Mouse (Mus musculus): ENCODE results near the gene Apela.

Apela gene

DNA sequence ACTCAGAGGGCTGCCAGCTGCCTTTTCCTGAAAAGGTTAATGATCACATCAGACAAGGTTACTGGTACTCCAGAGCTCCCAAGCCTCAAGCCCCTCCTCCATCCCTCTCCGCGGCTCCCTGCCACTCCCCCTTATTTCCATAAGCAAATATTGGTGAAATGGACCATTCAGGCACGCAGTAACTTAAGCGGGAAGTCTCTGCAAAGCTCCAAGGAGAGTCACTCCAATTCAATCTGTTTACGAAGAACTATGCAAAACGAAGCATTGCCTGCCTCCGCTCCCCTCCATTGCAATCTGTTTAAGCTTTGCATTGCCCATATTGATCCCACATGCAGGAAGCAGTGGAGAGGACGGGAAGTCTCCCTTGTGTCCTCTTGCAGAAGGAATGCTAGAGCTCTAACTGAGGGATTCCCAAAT is at the start of gene Apela:
Gene Apela (minus strand): TSS at position 220 of the 417 bp plus-strand sequence.
- DNase-seq, result peak in 1 of 2 experiments; percentile 11

DNA sequence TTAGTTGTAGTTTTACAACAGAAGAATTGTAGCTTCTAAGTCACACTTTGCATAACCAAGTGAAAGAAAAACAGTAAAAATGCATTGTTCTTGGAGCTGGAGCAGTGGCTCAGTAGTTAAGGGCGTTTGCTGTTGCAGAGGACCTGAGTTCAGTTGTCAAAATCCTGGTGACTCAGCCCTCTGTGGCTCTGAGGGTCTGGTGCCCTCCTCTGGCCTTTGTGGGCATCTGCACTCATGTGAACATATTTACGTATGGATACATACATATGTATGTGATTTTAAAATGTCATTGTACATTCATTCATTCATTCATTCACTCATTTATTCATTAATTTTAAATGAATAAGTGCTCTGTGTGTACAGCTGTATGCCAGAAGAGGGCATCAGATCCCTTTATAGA is 48.5 kb upstream of the Apela start:
- no peak for DNase-seq

DNA sequence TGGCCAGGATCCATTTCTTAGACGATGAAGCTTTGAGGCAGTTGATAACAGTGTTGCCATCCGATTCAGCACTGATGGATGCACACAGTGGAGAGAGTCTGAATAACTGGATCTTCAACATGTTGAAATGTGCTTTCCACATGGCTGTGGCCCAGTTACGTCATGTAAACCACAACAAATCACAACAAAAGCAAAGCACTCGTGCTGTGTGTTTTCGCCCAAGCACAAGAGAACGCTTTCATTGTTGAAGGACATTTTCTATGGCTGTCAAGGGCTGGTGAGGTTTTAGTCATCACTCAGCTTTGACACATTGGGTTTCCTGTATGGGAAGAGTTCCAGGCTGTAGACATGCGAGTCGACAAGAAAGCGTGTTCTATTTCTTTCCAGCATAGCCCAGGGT is 43.6 kb upstream of the Apela start:
- DNase-seq, result no peak

DNA sequence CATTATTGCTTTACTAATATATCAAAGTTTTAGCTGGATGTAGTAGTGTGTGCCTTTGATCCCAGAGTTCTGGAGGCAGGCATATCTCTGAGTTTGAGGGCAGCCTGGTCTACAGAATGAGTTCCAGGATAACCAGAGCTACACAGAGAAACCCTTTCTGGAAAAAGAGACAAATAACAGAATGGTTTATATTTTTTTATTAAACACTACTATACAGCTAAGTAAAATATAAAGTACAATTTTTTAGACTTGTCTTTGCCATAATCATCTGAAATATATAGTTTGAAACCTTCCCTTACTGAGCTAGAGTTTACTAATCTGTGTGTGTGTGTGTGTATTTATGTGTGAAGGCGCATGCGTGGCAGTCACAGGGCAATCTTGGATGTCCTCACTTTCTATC is 37.6 kb upstream of the Apela start, which contains the start of gene Gm10663:
Gene Gm10663 (plus strand): TSS at position 301 of the 400 bp plus-strand sequence.
- DNase-seq, result no peak

DNA sequence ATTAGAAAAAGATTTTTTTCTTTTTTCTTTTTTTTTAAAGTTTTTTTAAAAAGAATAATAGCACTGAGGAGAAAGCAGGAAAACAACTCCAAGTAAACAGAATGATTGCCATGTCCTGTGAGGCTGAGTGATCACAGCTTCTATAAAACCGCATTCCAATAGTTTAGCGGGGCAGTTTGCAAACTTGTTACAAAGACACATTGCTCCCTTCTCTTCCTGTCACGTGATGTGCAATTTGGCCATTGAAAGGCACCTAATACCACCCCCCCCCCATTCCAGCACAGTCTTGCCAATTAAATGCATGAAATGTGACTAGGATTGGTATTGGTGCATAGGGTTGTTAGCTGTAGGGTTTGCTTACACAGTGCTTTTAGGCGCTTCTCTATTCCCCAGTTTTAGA is 33.9 kb upstream of the Apela start:
- no peak for DNase-seq

DNA sequence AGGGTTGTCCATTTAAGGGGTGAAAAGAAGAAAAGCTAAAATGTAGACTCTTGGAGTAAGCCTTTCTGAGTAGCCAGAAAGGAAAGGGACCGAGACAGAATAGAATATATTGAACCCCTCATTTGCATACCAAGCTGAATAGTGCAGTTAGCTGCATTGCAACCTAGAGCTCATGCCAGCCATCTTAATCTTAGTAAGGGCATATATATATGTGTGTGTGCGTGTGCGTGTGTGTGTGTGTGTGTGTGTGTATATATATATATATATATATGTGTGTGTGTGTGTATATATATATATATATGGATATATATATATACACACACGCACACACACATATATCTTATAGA is 31.3 kb upstream of the Apela start:
- no peak for DNase-seq

DNA sequence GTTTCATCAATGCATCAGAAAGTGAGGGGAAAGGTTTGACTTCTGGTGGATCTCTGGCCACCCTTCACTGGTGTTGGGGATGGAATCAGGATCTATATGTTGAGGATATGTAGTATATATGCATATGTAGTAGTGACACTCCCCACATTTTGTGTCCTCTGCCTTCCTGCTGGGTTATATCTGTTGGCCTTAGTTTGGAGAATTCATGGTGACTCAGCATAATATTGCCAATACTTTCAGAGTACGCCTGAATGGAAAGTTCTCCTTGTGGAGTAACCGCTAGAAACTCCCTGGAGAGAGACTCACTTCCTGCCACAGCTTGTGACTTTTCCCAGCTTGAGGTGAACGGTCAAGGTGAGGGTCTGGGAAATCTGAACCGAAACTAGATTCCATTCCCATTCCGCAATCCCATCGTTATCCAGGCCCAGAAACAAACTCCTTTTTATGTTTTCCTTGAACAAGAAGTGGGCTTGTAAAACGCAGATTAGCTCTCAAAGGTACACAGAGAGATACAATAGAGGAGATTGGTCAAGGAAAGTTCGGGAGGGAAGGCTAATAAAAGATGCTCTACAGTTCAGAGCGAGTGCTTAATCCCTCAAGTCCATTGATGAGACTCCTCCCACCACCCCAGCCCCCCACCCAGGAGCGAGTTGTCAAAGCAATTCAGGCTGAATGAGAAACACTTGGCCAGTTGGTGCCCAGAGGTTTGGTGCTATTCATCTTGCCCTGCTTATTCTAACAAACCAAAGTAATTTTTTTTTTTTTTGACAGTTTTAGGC is 30.7 kb upstream of the Apela start:
- DNase-seq, result no peak

DNA sequence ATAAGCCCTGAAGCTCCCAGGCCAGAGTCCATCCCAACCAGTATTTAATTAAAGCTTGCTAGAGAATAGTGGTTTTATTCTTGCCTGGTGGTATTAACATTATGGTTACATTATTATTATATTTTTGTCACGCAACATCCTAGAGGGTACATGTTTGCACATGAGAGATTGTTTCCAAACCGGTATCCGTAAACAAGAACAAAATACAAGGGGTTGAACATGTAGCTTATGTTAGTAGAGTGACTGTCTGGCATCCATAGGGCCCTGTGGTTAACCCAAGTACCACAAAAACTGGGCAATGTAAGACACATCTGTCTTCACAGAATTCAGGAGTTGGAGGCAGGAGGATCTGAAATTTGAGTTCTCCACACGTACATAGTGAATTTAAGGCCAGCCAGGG is 29.9 kb upstream of the Apela start:
- no peak for DNase-seq

DNA sequence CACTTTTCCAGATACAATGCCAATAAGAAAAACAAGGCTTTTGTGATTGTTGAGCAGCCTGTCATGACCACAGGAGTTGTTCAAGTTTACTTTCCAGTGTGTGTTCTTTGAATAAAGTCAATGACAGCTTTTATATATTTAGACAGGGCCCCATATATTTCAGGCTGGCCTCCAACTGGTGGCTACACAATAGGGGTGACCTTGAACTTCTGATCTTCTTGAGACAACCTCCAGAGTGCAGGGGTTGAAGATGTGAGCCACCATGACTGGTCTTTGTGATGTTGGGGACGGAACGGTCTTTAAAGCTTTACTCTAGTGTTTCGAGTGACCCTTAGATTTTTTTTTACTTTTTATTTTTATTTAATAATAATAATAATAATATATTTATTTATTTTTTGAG is 28.5 kb upstream of the Apela start:
- no peak for DNase-seq

DNA sequence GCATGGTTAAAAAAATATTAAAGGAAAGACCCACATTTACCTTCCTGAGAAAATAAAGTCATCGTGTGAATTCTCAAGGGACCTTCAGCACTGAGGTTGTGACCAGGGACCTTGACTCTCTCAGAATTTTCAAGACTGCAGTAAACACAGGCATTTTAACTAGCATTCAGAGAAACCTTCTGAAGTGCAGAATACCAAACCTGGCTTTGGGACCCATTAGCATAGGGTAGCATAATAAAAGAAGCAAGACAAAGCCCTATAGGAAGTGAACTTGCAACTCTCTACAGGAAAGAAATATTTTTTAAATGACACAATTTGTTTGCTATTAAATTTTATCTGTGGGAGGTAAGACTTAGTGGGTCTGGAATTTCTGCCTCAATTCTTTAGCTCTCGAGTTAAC is 26.9 kb upstream of the Apela start:
- no peak for DNase-seq

DNA sequence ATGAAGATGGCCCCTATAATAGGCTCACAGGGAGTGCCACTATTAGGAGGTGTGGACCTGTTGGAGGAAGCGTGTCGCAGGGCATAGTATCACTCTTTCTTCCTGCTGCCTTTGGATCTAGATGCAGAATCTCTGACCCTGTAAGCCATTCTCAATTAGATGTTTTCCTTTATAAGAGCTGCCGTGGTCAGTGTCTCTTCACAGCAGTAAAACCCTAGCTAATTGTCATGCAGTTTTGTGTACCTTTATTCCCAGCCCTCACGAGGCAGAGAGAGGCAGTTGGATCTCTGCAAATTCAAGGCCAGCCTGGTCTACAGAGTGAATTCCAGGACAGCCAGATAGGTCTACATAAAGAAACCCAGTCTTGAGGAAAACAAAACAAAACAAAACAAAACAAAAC is 25.1 kb upstream of the Apela start:
- no peak for DNase-seq

DNA sequence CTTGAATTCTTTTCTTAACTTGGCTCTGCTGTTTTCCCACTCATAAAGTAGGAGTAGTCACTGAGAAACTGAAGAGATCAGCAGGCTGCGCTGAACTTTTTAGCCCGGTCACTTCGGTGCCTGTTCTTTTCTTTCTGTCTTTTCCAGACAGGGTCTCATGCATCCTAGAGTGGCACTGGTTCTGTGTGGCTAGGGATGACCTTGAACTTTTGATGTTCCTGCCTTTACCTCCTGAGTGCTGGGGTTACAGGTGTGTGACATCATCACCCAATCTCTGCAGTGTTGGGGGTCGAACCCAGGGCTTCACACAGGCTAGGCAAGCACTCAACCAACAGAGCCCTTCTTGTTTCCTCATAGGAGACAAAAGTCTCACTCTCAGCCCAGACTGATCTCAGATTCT is 19.6 kb upstream of the Apela start:
- DNase-seq, result no peak

DNA sequence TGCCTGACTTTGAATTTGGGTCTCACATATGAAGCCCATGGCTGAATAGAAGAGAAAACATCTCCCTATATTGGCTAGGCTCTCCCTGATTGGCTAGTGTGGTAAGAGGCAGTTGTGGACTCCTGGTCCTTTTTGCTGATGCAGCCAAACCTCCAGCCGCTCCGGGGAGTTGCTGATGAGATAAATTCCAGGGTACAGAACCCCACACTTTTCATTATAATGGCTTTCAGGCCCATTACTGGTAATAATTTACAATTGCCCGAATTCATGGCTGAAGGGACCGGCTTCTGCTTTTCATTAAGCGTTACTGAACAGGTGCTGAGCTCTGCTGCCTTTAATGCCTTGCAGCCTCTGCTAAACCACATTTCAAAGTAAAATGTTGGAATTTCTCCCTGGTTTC is 16.8 kb upstream of the Apela start:
- no peak for DNase-seq

DNA sequence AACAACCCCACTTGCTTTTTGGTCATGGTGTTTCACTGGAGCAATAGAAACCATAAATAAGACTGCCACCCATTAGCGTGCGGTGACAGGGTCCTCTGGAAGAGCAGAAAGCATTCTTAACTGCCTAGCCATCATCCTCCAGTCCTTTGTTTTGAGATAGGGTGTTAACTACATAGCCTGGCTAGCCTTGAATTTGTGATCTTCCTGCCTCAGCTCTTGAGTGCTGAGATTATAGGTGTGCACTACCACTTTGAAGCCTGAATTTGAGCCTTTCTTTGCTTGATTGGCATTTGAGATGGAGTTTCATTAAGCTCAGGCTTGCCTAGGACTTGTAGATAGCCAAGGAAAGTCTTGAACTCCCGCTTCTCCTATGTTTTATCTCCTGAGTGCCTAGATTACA is 16.4 kb upstream of the Apela start:
- no peak for DNase-seq

DNA sequence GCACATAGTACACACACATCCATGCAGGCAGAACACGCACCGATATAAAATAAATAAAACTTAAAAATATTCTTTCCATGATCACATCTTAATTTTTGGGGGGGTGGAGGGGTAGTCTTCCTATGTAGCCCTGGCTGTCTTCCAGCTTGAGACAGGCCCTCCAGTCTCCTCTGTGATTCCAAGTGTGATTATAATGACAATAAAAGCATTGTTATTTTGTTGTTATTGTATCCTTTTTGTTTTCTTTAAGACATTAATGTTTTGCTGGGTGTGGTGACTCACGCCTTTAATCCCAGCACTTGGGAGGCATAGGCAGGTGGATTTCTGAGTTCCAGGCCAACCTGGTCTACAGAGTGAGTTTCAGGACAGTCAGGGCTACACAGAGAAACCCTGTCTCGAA is 10.7 kb upstream of the Apela start:
- DNase-seq, result no peak

DNA sequence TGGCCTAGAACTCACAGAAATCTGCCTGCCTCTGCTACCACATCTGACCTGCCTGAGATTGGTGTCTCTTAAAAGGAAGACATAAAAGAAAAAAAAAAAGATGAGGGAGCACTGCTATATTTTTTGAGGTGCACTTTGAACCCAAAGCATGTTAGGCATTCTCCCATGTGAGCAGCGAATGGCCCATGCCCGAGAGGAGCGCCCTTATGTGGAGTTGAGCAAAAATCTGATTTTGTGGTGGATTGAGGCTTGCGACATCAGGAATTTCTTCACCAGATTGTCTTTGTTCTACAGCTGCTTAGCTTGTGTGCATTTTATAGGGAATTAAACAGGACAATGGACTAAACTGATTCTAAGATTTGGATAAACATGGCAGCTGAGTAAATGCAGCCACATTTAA is 10.1 kb upstream of the Apela start:
- no peak for DNase-seq

DNA sequence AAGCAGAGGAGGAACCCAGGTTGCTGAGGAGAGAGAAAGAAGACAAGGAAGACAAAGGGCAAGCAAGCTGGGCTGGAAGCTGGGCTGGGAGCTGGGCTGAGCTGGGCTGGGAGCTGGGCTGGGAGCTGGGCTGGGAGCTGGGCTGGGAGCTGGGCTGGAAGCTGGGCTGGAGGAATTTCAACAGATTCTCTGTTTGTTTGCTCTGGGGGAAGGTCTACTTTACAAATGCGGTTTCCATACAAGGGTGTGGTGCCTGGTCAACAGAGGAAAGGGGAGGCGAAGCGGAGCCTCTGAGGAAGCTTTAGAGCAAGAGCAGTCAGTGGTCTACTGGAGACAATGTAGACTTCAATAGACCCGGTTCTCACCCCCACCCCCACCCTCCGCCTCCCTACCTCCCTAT is 9.4 kb upstream of the Apela start:
- DNase-seq, result no peak

DNA sequence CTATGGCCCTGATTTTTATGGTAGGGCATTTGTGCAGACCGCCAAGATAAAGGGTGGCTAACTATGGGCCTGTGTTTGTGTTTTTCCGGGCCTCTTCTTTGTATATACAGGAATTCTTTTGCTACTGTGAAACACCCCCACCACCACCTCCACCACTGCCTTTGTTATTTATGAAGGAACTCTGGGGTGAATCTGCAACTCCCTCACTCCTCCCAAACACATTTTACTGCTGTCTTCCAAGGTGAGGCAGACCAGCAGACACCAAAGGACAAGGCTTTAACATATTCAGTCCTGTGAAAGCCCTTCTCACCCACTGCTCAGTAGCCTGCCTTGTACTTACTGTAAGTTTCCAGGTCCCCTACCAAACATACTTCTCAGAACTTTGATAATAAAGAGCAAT is 3.0 kb downstream of the Apela start:
- DNase-seq, result no peak

DNA sequence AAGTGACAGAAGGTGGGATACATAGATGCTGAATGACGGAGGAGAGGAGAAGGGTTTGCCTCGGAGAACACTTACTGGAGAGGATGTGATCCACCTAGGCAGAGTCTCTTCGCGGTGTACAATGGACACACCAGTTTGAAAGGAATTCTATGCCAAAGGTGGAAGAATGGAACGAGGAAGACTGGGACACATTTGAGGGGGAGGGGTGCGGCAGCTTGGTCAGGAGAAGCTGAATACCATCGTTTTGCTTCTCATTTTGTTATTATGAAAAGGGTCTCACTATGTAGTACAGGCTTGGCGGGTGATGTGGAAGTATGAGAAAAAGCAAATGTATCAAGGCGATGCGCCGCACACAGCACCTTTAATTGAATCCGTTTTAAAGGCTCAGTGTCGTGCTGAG is 4.1 kb downstream of the Apela start:
- DNase-seq, result no peak

DNA sequence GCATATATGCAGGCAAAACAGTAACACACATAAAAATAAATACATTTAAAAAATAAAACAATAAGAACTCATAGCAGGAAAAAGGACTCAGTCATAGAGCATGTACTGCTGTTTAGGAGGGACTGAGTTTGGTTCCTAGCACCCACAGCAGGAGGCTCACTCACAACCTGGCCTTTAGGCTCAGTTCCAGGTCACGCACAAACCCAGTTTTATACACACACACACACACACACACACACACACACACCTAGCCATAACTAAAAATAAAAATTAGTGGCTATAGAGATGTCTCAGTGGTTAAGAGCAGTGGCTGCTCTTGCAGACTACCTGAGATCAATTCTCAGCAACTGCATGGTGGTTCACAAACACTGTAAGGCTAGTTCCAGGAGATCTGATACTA is 5.0 kb downstream of the Apela start:
- no peak for DNase-seq

DNA sequence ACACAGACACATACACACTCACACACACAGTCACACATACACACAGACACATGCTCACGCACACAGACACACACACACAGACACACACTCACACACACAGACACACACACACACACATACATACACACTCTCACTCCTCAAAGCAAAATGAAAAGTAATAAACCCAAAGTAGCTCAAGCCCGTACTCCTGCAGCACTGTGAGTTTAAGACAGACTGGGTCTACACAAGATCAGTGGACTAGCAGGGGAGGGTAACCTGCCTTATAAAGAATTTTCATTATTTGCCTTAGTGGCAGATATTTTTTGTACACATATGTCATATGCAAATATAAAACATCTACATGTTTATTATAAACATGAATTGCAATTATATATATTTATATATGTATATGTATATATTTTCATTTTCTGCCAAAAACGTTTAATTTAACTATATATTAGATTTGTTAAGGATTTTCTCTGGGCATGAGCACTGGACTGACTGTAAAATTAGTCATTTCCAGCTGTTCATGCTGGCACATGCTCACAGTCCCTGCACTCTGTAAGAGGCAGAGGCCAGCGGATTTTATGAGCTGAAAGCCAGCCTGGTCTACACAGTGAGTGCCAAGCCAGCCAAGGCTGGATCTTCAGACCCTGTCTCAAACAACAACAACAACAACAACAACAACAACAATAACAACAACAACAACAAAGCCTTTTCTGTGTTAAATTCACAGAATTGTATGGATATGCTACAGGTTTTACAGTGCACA is 6.2 kb downstream of the Apela start:
- no peak for DNase-seq

DNA sequence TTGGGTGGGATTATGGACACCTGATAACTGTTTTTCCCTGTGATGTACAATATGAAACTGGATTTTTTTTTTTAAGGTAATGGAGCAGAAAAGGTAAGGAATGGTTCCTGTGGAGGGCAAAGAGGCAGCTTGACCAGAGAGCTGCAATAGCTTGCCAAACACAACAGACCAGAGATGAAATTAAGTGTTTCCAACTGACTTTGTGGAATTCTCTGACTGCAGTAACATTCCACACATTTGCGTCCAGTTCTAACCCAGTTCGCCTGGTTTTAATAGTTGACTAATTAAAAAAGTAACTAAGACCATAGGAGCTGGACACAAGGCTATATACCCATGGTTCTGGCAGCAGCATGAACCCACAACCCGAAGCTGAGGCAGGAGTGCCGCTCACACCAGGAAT is 7.4 kb downstream of the Apela start:
- DNase-seq, result no peak

DNA sequence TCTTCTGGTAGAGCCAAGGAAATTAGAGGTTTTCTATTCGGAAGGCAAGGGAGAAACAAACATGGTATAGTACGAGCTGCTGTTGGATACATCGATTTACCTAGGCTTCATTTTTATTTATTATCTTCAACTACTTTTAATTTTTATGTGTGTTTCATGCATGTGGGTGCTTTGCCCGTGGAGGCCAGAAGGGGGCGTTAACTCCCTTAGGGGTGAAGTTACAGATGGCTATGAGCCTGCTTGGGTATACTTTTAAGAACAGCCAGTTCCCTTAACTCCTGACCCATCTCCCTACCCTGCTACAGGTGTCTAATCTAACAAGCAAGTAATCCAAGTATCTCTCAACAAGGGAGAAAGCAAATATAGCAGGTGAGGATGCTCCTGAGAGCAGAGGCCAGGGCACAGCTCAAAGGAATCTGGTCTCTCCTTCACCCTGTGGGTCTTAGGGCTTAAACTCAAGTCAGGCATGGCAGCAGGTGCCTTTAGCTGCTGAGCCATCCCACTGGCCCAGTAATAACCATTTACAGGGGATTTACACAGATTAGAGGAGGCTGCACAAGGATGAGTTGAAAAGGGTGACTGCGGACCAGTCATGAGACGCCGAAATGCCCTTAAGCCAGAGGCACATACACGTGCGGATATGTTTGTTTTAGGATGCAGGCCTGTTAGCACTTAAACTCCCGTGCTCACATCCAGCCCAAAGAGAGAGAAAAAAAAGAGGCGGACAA is 8.0 kb downstream of the Apela start:
- no peak for DNase-seq

DNA sequence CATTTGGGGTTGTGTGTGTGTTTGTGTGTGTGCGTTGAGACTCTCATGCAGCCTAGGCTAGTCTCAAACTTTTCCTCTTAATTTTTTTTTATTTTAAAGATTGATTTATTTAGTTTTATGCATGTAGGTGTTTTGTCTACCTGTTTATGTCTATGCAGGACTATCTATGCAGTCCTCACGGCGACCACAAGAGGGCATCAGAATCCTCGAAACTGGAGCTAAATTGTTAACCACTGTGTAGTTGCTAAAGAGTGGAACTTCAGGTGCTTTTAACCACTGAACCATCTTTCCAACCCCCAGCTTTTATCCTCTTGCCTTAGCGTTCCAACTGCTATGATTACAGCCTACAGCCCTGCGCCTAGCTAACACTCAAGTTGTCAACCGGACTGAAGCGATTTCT is 14.7 kb downstream of the Apela start:
- DNase-seq, result peak; percentile 77 to 84

All from cerebellum, postnatal 14 days (tissue).